ENCODE assay signal across 30 mouse cellular contexts in the genomic region with DNA sequence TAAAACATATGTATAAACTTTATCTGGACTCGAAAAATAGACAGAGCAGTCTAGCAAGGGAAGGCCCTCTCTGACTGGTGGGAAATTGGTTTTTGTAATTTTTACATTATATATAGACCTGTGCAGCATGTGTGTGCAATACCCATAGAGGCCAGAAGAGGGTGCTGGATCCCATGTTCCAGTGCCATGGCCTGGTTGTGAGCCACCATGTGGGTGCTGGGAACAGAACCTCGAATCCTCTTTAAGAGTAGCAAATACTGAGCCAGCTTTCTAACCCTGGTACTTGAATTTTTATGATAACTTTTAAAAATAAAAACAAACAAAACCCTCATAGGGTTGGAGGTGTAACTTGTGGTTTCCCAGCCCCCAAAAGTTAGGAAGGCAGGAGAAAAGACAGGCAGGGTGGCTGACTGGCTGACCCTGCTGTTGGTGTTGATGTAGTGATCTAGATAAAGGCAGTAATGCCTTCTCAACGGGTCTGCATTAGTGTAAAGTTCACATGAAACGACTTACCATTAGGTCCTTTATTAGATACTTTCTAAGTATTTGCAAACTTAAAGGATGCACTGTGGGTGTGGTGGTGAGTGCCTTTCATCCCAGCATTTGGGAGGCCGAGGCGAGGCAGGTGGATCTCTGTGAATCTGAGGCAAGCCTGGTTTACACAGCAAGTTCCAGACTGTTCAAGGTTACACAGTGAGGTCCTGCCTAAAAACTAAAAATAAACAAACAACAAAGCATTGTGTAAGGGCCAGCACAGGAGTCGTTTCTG. TPM values are rescaled to one million over a fixed set of nuclear protein-coding genes. Genes with fewer than 3 reads are reported as not detected.
A peak's percentile ranks its signal among the peaks of the same experiment; 100 is the strongest.
DNase-seq lines count a peak whose midpoint lies in the region; ATAC-seq and TF ChIP-seq lines count a peak whose summit lies in the region.
"Had no signal": no experiment of that assay in that cellular context is flagged by ENCODE, and none has a peak within 500 bp of the region (broad histone marks: within the 10 kb centered on the region; RNA-seq: fewer than 3 reads in every experiment).

No protein-coding gene starts in this region.

- peak; percentile 50 for DNase-seq in heart, adult 11 months
- DNase-seq in heart, postnatal 4 days = no peak
- DNase-seq in liver, adult 2 months (ENCODE audit: extremely low read depth, low read depth, low spot score) = peak; percentile 10
- DNase-seq in liver (no peak), ES-CJ7 (ENCODE audit: low read depth, low spot score) (peak; percentile 52)
- DNase-seq in liver, postnatal 0 days = no peak
- DNase-seq: adrenal gland, adult 2 months; cerebellum, adult 11-12 months; cerebellum, postnatal 25 days; lung, postnatal 14 days had no signal

- H3K9me3 ChIP-seq in liver, postnatal 0 days (ENCODE audit: low read length) = no peaks in the 10 kb centered on the region
- no peaks in the 10 kb centered on the region for H3K9me3 ChIP-seq in forebrain, embryonic 15.5 days
- H3K9me3 ChIP-seq: embryonic facial prominence, embryonic 12.5 days; stomach, embryonic 15.5 days had no signal

- no peaks in the 10 kb centered on the region for H3K36me3 ChIP-seq in liver, adult 2 months (ENCODE audit: control insufficient read depth, insufficient read depth, low read length)
- no peaks in the 10 kb centered on the region for H3K36me3 ChIP-seq in liver, postnatal 0 days (replicated peaks; ENCODE audit: insufficient read depth, low read length)
- no peaks in the 10 kb centered on the region for H3K36me3 ChIP-seq in forebrain, embryonic 15.5 days
- H3K36me3 ChIP-seq: embryonic facial prominence, embryonic 12.5 days; hindbrain, embryonic 10.5 days; kidney, embryonic 15.5 days; limb, embryonic 12.5 days; stomach, embryonic 15.5 days had no signal

- H3K4me3 ChIP-seq in liver, adult 2 months (ENCODE audit: insufficient read depth, low read depth, low read length) = no peak overlapping the region
- H3K4me3 ChIP-seq in liver, postnatal 0 days (ENCODE audit: low read depth, low read length) = no peak overlapping the region
- no peak overlapping the region for H3K4me3 ChIP-seq in forebrain, embryonic 15.5 days
- H3K4me3 ChIP-seq: embryonic facial prominence, embryonic 12.5 days; hindbrain, embryonic 10.5 days; kidney, embryonic 15.5 days; limb, embryonic 12.5 days; stomach, embryonic 15.5 days had no signal

- no peak overlapping the region for H3K4me2 ChIP-seq in liver, postnatal 0 days (ENCODE audit: low read depth, low read length)
- no peak overlapping the region for H3K4me2 ChIP-seq in forebrain, embryonic 15.5 days (replicated peaks)
- H3K4me2 ChIP-seq: embryonic facial prominence, embryonic 12.5 days; kidney, embryonic 15.5 days; limb, embryonic 12.5 days; midbrain, embryonic 11.5 days; stomach, embryonic 15.5 days had no signal

- no peak overlapping the region for H3K27ac ChIP-seq in liver, adult 2 months (replicated peaks; ENCODE audit: insufficient read depth, low read depth, low read length)
- no peak overlapping the region for H3K27ac ChIP-seq in liver, postnatal 0 days (ENCODE audit: low read depth)
- H3K27ac ChIP-seq in forebrain, embryonic 15.5 days (replicated peaks) = no peak overlapping the region
- H3K27ac ChIP-seq: embryonic facial prominence, embryonic 12.5 days; hindbrain, embryonic 10.5 days; kidney, embryonic 15.5 days; limb, embryonic 12.5 days; stomach, embryonic 15.5 days had no signal

- no peaks in the 10 kb centered on the region for H3K4me1 ChIP-seq in liver, adult 2 months (ENCODE audit: control insufficient read depth, insufficient read depth, low read length)
- H3K4me1 ChIP-seq in liver, postnatal 0 days (ENCODE audit: insufficient read depth) = no peaks in the 10 kb centered on the region
- H3K4me1 ChIP-seq in forebrain, embryonic 15.5 days = no peaks in the 10 kb centered on the region
- H3K4me1 ChIP-seq: embryonic facial prominence, embryonic 12.5 days; hindbrain, embryonic 10.5 days; kidney, embryonic 15.5 days; limb, embryonic 12.5 days; stomach, embryonic 15.5 days had no signal

- 77% methylated on average over 7 of the region's 7 CpGs for WGBS in liver, adult 2 months
- WGBS in liver, postnatal 0 days (ENCODE audit: insufficient replicate concordance) = 77% methylated on average over 7 of the region's 7 CpGs
- 93% methylated on average over 7 of the region's 7 CpGs for WGBS in forebrain, embryonic 15.5 days

- TF ChIP-seq CTCF in liver, adult 2 months (IDR thresholded peaks at IDR 0.05; ENCODE audit: low read depth, low read length) = no peak
- TF ChIP-seq CTCF in liver, postnatal 0 days (IDR thresholded peaks at IDR 0.05; ENCODE audit: low read depth) = peak; percentile 27

- ATAC-seq in liver, postnatal 0 days = no peak
- no peak for ATAC-seq in forebrain, embryonic 15.5 days (replicated peaks)
- ATAC-seq: intestine, postnatal 0 days had no signal

- TF ChIP-seq EP300 in liver, postnatal 0 days (IDR thresholded peaks at IDR 0.05; ENCODE audit: low read depth) = no peak

- TF ChIP-seq POLR2A in liver, adult 2 months (IDR thresholded peaks at IDR 0.05; ENCODE audit: extremely low read depth, insufficient read depth, low read length) = no peak

- H3K79me2 ChIP-seq in liver, adult 2 months (ENCODE audit: control insufficient read depth, insufficient read depth, low read length) = no peaks in the 10 kb centered on the region

- H3K9ac ChIP-seq in liver, adult 2 months (ENCODE audit: low read depth, low read length) = no peak overlapping the region
- no peak overlapping the region for H3K9ac ChIP-seq in liver, postnatal 0 days (replicated peaks)
- H3K9ac ChIP-seq in forebrain, embryonic 15.5 days (replicated peaks) = no peak overlapping the region
- H3K9ac ChIP-seq: embryonic facial prominence, embryonic 12.5 days; kidney, embryonic 15.5 days; limb, embryonic 12.5 days; stomach, embryonic 15.5 days had no signal

- H3K27me3 ChIP-seq in liver, adult 2 months (ENCODE audit: control insufficient read depth, insufficient read depth, low read length) = no peaks in the 10 kb centered on the region
- no peaks in the 10 kb centered on the region for H3K27me3 ChIP-seq in liver, postnatal 0 days (ENCODE audit: insufficient read depth, low read length)
- H3K27me3 ChIP-seq in forebrain, embryonic 15.5 days = no peaks in the 10 kb centered on the region
- H3K27me3 ChIP-seq: CH12.LX; embryonic facial prominence, embryonic 12.5 days; kidney, embryonic 15.5 days; limb, embryonic 12.5 days; stomach, embryonic 15.5 days had no signal

RNA-seq across cellular contexts. Expression of a gene that starts 9.7 kb away (rescaled TPM):
- total RNA-seq in heart, postnatal 4 days (2021) = under 1 TPM; 0.29 to 0.54 TPM
- not detected in 2 replicates for total RNA-seq in liver, adult 2 months (2014; rRNA removed)
- polyA plus RNA-seq in liver, adult 2 months (2012; rRNA removed) = not detected in 2 replicates
- not detected in 2 replicates for polyA plus RNA-seq in liver, postnatal 0 days (2015; fragmentation: Nextera tagmentation; extraction: Ambion mirVana)
- polyA plus RNA-seq in forebrain, embryonic 15.5 days (2015; fragmentation: Nextera tagmentation; extraction: Ambion mirVana) = 2.2 and 2.7 TPM in 2 replicates
- total RNA-seq: CH12.LX; gastrocnemius, postnatal 4 days; megakaryocyte progenitor cell, adult 5-6 weeks had no signal
- polyA plus RNA-seq: adrenal gland, adult 2 months; large intestine, adult 2 months; liver, embryonic 16.5 days had no signal

RNA-seq across cellular contexts. Expression of a gene that starts 33.1 kb away (rescaled TPM):
- 10 to 100 TPM; 23.3 to 23.5 TPM for total RNA-seq in heart, postnatal 4 days (2021)
- 25.0 and 26.6 TPM in 2 replicates for total RNA-seq in liver, adult 2 months (2014; rRNA removed)
- 10.6 and 12.2 TPM in 2 replicates for polyA plus RNA-seq in liver, adult 2 months (2012; rRNA removed)
- polyA plus RNA-seq in liver, postnatal 0 days (2015; fragmentation: Nextera tagmentation; extraction: Ambion mirVana) = 10.6 and 12.3 TPM in 2 replicates
- 50.6 and 52.3 TPM in 2 replicates for polyA plus RNA-seq in forebrain, embryonic 15.5 days (2015; fragmentation: Nextera tagmentation; extraction: Ambion mirVana)

RNA-seq across cellular contexts. Expression of a gene that starts 35.8 kb away (rescaled TPM):
- total RNA-seq in heart, postnatal 4 days (2021) = not detected
- not detected in 2 replicates for total RNA-seq in liver, adult 2 months (2014; rRNA removed)
- polyA plus RNA-seq in liver, adult 2 months (2012; rRNA removed) = not detected in 2 replicates
- not detected in 2 replicates for polyA plus RNA-seq in liver, postnatal 0 days (2015; fragmentation: Nextera tagmentation; extraction: Ambion mirVana)
- not detected in 2 replicates for polyA plus RNA-seq in forebrain, embryonic 15.5 days (2015; fragmentation: Nextera tagmentation; extraction: Ambion mirVana)
- total RNA-seq: adrenal gland, adult 2 months; adrenal gland, postnatal 4 days; CH12.LX; gastrocnemius, postnatal 4 days; layer of hippocampus, postnatal 14 days; megakaryocyte progenitor cell, adult 5-6 weeks; midbrain, postnatal 0 days had no signal
- polyA plus RNA-seq: adrenal gland, adult 2 months; embryonic facial prominence, embryonic 12.5 days; forebrain, embryonic 11.5 days; heart, embryonic 16.5 days; hindbrain, embryonic 10.5 days; intestine, postnatal 0 days; kidney, embryonic 15.5 days; large intestine, adult 2 months; limb, embryonic 12.5 days; liver, embryonic 16.5 days; midbrain, embryonic 11.5 days; neural tube, embryonic 14.5 days; stomach, embryonic 15.5 days; thymus, postnatal 0 days had no signal

RNA-seq across cellular contexts. Expression of a gene that starts 57.9 kb away (rescaled TPM):
- 10 to 100 TPM; 35.5 to 38.4 TPM for total RNA-seq in heart, postnatal 4 days (2021)
- total RNA-seq in liver, adult 2 months (2014; rRNA removed) = 18.1 and 25.8 TPM in 2 replicates
- polyA plus RNA-seq in liver, adult 2 months (2012; rRNA removed) = 2.6 and 2.9 TPM in 2 replicates
- 34.5 and 41.9 TPM in 2 replicates for polyA plus RNA-seq in liver, postnatal 0 days (2015; fragmentation: Nextera tagmentation; extraction: Ambion mirVana)
- 46.1 and 48.5 TPM in 2 replicates for polyA plus RNA-seq in forebrain, embryonic 15.5 days (2015; fragmentation: Nextera tagmentation; extraction: Ambion mirVana)

Comparison
In these comparisons a context has a peak if more than half of its experiments do, and no peak if none do; other contexts are left out.
1. DNase-seq: peak in heart, adult 11 months (single experiment), liver, adult 2 months (single experiment) and ES-CJ7 (single experiment); none in heart, postnatal 4 days (single experiment), liver (single experiment) and liver, postnatal 0 days (single experiment).